Mouse (Mus musculus): Measurements from ENCODE around the gene Hpcal4. TPM values are rescaled to one million over a fixed set of nuclear protein-coding genes. Genes with fewer than 3 reads are reported as not detected.

Hpcal4 gene
- 0.84 and 1.6 TPM in 2 replicates for polyA plus RNA-seq (2014; fragmentation: Nextera tagmentation; extraction: Ambion mirVana)

GRCm38 (mm10) chr4:123182328-123183238 is at the start of gene Hpcal4:
Hpcal4 (plus strand) TSS chr4:123183227.
- peaks cover 40% of the 10 kb centered on the region for H3K27me3 ChIP-seq (ENCODE audit: control insufficient read depth, insufficient read depth, low read length)
- H3K9me3 ChIP-seq (replicated peaks; ENCODE audit: control insufficient read depth, low read length) = no peaks in the 10 kb centered on the region
- peak within 1 kb of the TSS; percentile 25 for H3K9ac ChIP-seq (replicated peaks; ENCODE audit: low read length)
- H3K36me3 ChIP-seq (replicated peaks; ENCODE audit: control insufficient read depth, insufficient read depth, low read depth, low read length) = no peaks in the 10 kb centered on the region
- H3K27ac ChIP-seq (replicated peaks; ENCODE audit: low read depth, low read length) = no peak within 1 kb of the TSS
- WGBS = under 1% methylated on average over 44 of the region's 44 CpGs
- peak; percentile 55; the same call in 1 of the 2 replicates for ATAC-seq (replicated peaks; ENCODE audit: insufficient number of reproducible peaks, low FRiP score, low TSS enrichment, low read depth)
- peak; percentile 65 for DNase-seq (ENCODE audit: low spot score)
- peaks cover 5% of the 10 kb centered on the region; the same call in 1 of the 2 replicates for H3K4me1 ChIP-seq (ENCODE audit: control insufficient read depth, insufficient read depth, low read length)
- peak within 1 kb of the TSS; percentile 41 for H3K4me3 ChIP-seq (ENCODE audit: low read depth, low read length)
- H3K4me2 ChIP-seq (ENCODE audit: low read depth, low read length) = peak within 1 kb of the TSS; percentile 75

- DNase-seq (ENCODE audit: low spot score) = no peak
- 87% methylated on average over 3 of the region's 3 CpGs for WGBS
- H3K4me2 ChIP-seq (ENCODE audit: low read depth, low read length) = no peak overlapping the region
- peaks cover 2% of the 10 kb centered on the region; the same call in 1 of the 2 replicates for H3K27me3 ChIP-seq (ENCODE audit: control insufficient read depth, insufficient read depth, low read length)
- H3K27ac ChIP-seq (replicated peaks; ENCODE audit: low read depth, low read length) = no peak overlapping the region
- H3K4me1 ChIP-seq (ENCODE audit: control insufficient read depth, insufficient read depth, low read length) = no peaks in the 10 kb centered on the region
- no peak overlapping the region for H3K4me3 ChIP-seq (ENCODE audit: low read depth, low read length)
- ATAC-seq (replicated peaks; ENCODE audit: insufficient number of reproducible peaks, low FRiP score, low TSS enrichment, low read depth) = no peak
- H3K9me3 ChIP-seq (replicated peaks; ENCODE audit: control insufficient read depth, low read length) = no peaks in the 10 kb centered on the region
- no peak overlapping the region for H3K9ac ChIP-seq (replicated peaks; ENCODE audit: low read length)
- peaks cover 2% of the 10 kb centered on the region; the same call in 1 of the 2 replicates for H3K36me3 ChIP-seq (replicated peaks; ENCODE audit: control insufficient read depth, insufficient read depth, low read depth, low read length)
These were observed 45.5 kb upstream of the Hpcal4 start for GRCm38 (mm10) chr4:123137551-123137950.

GRCm38 (mm10) chr4:123139513-123140154 is 43.4 kb upstream of the Hpcal4 start, which contains the start of gene Ppie:
Ppie (minus strand) TSS chr4:123139951.
- peaks cover under 1% of the 10 kb centered on the region; the same call in 1 of the 2 replicates for H3K36me3 ChIP-seq (replicated peaks; ENCODE audit: control insufficient read depth, insufficient read depth, low read depth, low read length)
- peak within 1 kb of the TSS; percentile 74 for H3K9ac ChIP-seq (replicated peaks; ENCODE audit: low read length)
- H3K9me3 ChIP-seq (replicated peaks; ENCODE audit: control insufficient read depth, low read length) = no peaks in the 10 kb centered on the region
- H3K27me3 ChIP-seq (ENCODE audit: control insufficient read depth, insufficient read depth, low read length) = peaks cover 2% of the 10 kb centered on the region; the same call in 1 of the 2 replicates
- DNase-seq (ENCODE audit: low spot score) = peak; percentile 93
- H3K4me1 ChIP-seq (ENCODE audit: control insufficient read depth, insufficient read depth, low read length) = no peaks in the 10 kb centered on the region
- ATAC-seq (replicated peaks; ENCODE audit: insufficient number of reproducible peaks, low FRiP score, low TSS enrichment, low read depth) = peak; percentile 96
- peak within 1 kb of the TSS; percentile 72 for H3K27ac ChIP-seq (replicated peaks; ENCODE audit: low read depth, low read length)
- peak within 1 kb of the TSS; percentile 78 for H3K4me3 ChIP-seq (ENCODE audit: low read depth, low read length)
- H3K4me2 ChIP-seq (ENCODE audit: low read depth, low read length) = peak within 1 kb of the TSS; percentile 77
- under 1% methylated on average over 34 of the region's 34 CpGs for WGBS

- H3K36me3 ChIP-seq (replicated peaks; ENCODE audit: control insufficient read depth, insufficient read depth, low read depth, low read length) = no peaks in the 10 kb centered on the region
- ATAC-seq (replicated peaks; ENCODE audit: insufficient number of reproducible peaks, low FRiP score, low TSS enrichment, low read depth) (no peak), DNase-seq (ENCODE audit: low spot score) (no peak)
- H3K9ac ChIP-seq (replicated peaks; ENCODE audit: low read length) = no peak overlapping the region
- 77% methylated on average over 5 of the region's 5 CpGs for WGBS
- H3K27me3 ChIP-seq (ENCODE audit: control insufficient read depth, insufficient read depth, low read length) = no peaks in the 10 kb centered on the region
- no peak overlapping the region for H3K27ac ChIP-seq (replicated peaks; ENCODE audit: low read depth, low read length)
- no peak overlapping the region for H3K4me2 ChIP-seq (ENCODE audit: low read depth, low read length)
- no peak overlapping the region for H3K4me3 ChIP-seq (ENCODE audit: low read depth, low read length)
- H3K9me3 ChIP-seq (replicated peaks; ENCODE audit: control insufficient read depth, low read length) = no peaks in the 10 kb centered on the region
- no peaks in the 10 kb centered on the region for H3K4me1 ChIP-seq (ENCODE audit: control insufficient read depth, insufficient read depth, low read length)
These were observed 35.4 kb upstream of the Hpcal4 start for GRCm38 (mm10) chr4:123147446-123148150.

GRCm38 (mm10) chr4:123152003-123152402 is 31.0 kb upstream of the Hpcal4 start:
- 72% methylated on average over 4 of the region's 4 CpGs for WGBS
- Histone ChIP-seq H3K9ac (replicated peaks; ENCODE audit: low read length) (no peak overlapping the region), H3K27me3 (ENCODE audit: control insufficient read depth, insufficient read depth, low read length) (no peaks in the 10 kb centered on the region), H3K27ac (replicated peaks; ENCODE audit: low read depth, low read length) (no peak overlapping the region), H3K4me2 (ENCODE audit: low read depth, low read length) (no peak overlapping the region), H3K36me3 (replicated peaks; ENCODE audit: control insufficient read depth, insufficient read depth, low read depth, low read length) (no peaks in the 10 kb centered on the region), H3K4me1 (ENCODE audit: control insufficient read depth, insufficient read depth, low read length) (no peaks in the 10 kb centered on the region), H3K4me3 (ENCODE audit: low read depth, low read length) (no peak overlapping the region), H3K9me3 (replicated peaks; ENCODE audit: control insufficient read depth, low read length) (no peaks in the 10 kb centered on the region)
- no peak for DNase-seq (ENCODE audit: low spot score)
- no peak for ATAC-seq (replicated peaks; ENCODE audit: insufficient number of reproducible peaks, low FRiP score, low TSS enrichment, low read depth)

- ATAC-seq (replicated peaks; ENCODE audit: insufficient number of reproducible peaks, low FRiP score, low TSS enrichment, low read depth) (no peak), DNase-seq (ENCODE audit: low spot score) (no peak)
- no peaks in the 10 kb centered on the region for H3K4me1 ChIP-seq (ENCODE audit: control insufficient read depth, insufficient read depth, low read length)
- 66% methylated on average over 5 of the region's 5 CpGs for WGBS
- no peaks in the 10 kb centered on the region for H3K27me3 ChIP-seq (ENCODE audit: control insufficient read depth, insufficient read depth, low read length)
- no peak overlapping the region for H3K9ac ChIP-seq (replicated peaks; ENCODE audit: low read length)
- no peaks in the 10 kb centered on the region for H3K9me3 ChIP-seq (replicated peaks; ENCODE audit: control insufficient read depth, low read length)
- H3K36me3 ChIP-seq (replicated peaks; ENCODE audit: control insufficient read depth, insufficient read depth, low read depth, low read length) = no peaks in the 10 kb centered on the region
- H3K4me2 ChIP-seq (ENCODE audit: low read depth, low read length) = no peak overlapping the region
- no peak overlapping the region for H3K27ac ChIP-seq (replicated peaks; ENCODE audit: low read depth, low read length)
- H3K4me3 ChIP-seq (ENCODE audit: low read depth, low read length) = no peak overlapping the region
These were observed 30.1 kb upstream of the Hpcal4 start for GRCm38 (mm10) chr4:123152976-123153375.

- Histone ChIP-seq H3K4me3 (ENCODE audit: low read depth, low read length) (no peak overlapping the region), H3K27ac (replicated peaks; ENCODE audit: low read depth, low read length) (no peak overlapping the region), H3K4me1 (ENCODE audit: control insufficient read depth, insufficient read depth, low read length) (no peaks in the 10 kb centered on the region), H3K27me3 (ENCODE audit: control insufficient read depth, insufficient read depth, low read length) (no peaks in the 10 kb centered on the region), H3K36me3 (replicated peaks; ENCODE audit: control insufficient read depth, insufficient read depth, low read depth, low read length) (no peaks in the 10 kb centered on the region), H3K4me2 (ENCODE audit: low read depth, low read length) (no peak overlapping the region), H3K9ac (replicated peaks; ENCODE audit: low read length) (no peak overlapping the region), H3K9me3 (replicated peaks; ENCODE audit: control insufficient read depth, low read length) (no peaks in the 10 kb centered on the region)
- DNase-seq (ENCODE audit: low spot score) (peak; percentile 72), ATAC-seq (replicated peaks; ENCODE audit: insufficient number of reproducible peaks, low FRiP score, low TSS enrichment, low read depth) (no peak)
- 17% methylated on average over 4 of the region's 4 CpGs for WGBS
These were observed 28.0 kb upstream of the Hpcal4 start for GRCm38 (mm10) chr4:123155004-123155403.

Measured in embryonic facial prominence, embryonic 11.5 days (tissue).